Mouse (Mus musculus) brain, embryonic 18.5 days (tissue): Measurements from ENCODE around the gene Brsk2.
"Not testable (repeated sequence)": the region's sequence is repeated elsewhere in the genome, so short reads cannot be mapped to it uniquely, and the experiment has no call there.

Source experiments
- DNase-seq: peaks from one replicate; pipeline ENCODE4 v3.0.0-alpha.2; 2012; ENCODE audit warnings: low read depth, low spot score

Gene Brsk2

DNA sequence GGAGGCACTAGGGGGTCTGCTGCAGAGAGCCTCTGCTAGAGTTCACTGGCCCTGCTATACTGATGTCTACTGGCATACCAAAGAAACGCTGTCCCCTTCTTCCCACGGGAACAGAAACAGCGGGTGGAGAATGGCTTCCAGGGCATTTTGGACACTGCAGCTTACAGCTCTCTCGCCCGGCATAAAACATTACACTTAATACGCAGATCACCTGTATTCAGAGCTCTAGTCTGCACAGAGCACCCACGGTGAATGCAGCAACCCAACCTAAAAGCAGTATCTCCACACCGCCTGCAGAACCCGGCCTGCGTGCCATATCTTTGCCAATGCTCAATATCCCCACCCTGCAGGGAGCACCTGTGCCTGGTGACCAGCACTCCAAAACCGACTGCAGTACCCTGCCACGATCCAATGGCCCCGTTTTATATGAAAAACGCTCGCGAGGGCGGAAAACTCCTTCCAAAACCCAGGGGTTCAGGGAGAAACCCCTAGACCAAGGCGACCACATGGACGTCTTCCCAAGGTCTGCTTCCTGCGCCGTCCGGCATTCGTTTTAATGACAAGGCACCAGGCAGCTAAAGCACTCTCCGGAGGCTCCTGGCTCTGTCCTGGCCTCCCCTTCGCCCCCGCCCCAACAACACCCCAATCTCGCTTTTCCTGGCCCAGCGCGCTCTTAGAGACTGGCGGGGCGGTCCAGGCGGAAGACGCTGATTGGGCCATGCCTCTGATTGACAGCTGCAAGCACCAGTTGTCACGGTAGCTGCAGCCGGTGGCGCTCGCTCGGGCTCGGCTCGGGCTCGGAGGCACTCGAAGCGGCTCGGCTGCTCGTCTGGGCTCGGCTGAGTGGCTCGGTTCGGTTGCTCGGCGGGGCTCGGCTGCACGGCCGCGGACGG lies at the start of gene Brsk2:
Brsk2 (plus strand) TSS at position 846 of the 893 bp plus-strand sequence.
- DNase-seq, result peak; percentile 92

DNA sequence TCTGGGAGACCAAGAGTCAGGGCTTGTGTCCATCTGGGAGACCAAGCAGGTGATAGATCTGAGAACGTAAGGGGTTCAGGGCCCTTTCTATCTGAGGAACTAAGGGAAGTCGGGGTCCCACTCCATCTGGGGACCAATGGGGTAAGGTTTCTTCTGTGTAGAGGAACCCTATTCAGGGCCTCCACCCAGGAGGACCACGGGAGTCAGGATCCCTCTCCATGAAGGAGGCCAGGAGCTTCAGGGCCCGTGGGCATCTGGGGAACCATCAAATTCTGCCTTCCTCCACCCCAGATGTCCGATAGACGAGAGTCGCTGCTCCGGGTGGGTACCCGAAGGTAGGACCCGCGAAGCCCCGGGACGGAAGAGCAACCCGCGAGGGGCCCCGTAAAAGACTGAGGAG lies 47.7 kb upstream of the Brsk2 start:
- no peak for DNase-seq

DNA sequence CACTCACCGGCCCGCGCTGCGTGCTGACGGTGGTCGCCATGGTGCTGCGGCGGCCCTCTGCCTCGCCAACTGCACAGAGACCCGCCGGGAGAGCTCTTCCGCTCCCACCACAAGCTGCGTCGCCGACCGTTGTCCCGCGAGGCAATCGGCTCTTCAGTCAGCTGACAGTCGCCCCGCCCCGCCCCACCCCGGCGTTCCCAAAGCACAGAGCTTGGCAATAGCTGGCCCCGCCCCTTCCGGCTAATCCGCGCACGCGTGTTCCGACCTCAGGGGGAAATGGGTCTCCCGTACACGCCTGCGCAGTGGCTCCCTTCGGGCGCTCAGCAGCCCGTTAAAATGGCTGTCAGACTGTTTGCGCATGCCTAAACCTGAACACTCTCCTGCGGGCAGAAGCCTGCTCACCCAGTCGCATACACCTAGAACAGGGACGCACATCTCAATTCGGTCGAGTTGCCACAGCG lies 47.3 kb upstream of the Brsk2 start:
- DNase-seq, result peak; percentile 98

DNA sequence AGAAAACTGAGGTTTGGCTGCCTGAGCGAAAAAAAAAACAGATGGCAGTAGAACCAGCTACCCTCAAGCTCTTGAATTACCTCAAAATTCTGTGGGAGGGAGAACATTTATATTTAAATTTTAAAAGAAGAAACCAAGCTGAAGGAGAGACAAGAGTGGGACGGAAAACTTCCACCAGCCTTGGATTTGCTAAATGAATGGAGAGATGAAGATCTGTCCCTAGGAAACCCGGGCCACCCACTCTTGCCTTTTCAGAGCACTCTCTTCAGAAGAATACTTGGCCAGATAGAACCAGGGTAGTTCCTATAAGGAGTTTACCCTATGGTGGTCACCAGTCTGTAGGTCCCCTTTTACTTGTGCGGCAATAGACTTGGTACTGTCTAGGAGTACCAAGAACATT lies 46.8 kb upstream of the Brsk2 start:
- DNase-seq, result no peak

- DNase-seq, result no peak
Measured at GRCm38 (mm10) chr7:141908591-141908990, 41.0 kb upstream of the Brsk2 start.

DNA sequence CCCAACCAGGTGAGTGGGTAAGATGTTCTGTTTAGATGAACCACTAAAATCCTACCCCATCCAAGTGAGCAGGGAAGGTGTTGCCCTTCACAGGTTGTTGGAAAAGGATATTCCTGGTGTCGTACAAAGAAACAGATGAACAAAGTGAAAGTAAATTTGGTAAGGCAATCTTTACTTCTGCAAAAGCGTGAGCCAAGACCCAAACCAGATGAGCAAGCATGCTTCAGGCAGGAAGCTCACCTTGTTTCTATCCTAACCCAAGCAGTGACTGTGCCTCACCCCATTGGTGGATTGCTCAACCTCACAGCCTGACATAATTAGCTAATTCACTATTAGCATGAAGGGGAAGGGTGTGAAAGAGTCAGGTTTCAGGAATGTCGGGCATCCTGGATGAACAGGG lies 38.2 kb upstream of the Brsk2 start:
- no peak for DNase-seq

DNA sequence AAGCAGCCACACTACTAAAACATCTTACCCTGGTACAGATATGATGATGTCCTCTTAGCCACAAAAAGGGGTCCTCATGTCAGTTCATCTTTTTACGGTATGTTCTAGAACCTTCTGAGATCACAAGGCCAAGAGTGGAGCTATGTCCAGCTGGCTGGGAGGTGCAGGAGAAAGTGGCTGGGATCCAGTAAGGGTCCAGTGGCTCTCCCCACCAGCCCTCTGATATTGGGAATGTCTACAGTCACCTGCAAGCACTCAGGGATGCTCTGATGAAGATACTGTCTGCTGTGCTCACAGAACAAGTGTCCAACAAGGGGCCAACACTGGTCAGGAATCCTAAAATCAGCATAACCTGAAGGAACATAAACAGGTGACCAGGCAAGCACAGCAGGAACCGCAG lies 31.1 kb upstream of the Brsk2 start, which contains the start of gene Tollip:
Tollip (minus strand) TSS at position 101 of the 400 bp plus-strand sequence.
- no peak for DNase-seq

GRCm38 (mm10) chr7:141924121-141924520 lies 25.4 kb upstream of the Brsk2 start:
- DNase-seq, result not testable (repeated sequence)

DNA sequence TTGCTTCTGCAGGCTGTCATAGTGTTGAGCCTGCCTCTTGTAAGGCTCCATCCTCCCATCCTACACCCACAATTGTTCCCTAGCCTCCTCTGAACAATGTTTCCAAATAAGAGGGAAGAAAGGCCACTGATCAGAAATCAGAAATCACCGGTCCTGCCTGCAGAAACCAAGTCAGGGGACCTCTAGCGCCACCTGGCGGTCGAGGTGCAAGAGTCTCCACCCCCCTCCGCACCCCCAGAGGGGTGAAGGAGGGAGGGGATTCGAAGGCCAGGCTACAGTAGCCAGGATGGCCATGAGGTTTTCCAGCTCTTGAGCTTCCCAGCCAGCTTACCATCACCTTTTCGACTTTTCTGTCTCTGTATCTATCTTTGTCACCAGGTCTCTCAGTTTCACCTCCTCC lies 24.6 kb upstream of the Brsk2 start:
- DNase-seq, result no peak

DNA sequence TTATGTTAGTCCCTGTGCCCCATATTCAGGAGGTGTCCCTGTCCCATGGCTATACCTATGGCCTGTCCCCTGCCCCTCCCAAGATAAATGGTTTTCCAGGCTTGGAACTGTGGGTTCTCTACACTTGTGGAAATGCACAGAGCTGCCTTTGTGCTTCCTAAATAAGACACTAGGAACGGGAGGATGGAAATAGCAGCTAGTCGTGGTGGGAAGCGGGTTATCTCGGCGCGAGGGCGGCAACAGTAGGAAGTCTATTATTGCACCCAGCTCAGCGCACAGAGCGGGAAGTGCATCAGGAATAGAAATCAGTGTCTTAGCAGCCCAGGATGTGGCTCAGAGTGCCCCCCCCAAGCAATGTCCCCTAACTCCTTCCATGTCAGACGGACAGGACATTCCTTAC lies 20.9 kb upstream of the Brsk2 start:
- DNase-seq, result no peak

- DNase-seq, result no peak
Measured at GRCm38 (mm10) chr7:141934128-141934898, 15.2 kb upstream of the Brsk2 start.

DNA sequence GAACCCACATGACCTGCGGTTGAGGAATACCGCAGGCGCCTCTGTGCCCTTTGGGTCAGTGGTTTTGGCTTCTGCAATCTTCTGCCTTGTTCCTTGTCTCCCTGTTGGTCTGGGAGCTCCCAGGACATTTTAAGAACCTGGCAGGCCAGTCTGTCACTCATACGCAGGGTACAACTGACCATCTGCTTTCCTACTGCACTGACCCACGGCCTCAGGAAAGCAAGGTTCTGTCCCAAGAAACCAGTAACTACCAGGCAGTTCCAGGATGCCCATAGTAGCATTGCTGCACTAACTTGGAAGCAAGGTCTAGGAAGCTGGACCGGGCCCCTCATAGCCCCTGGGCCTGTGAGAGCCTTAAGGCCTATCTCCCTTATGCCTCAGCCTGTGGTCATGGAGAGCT lies 14.6 kb upstream of the Brsk2 start:
- no peak for DNase-seq

GRCm38 (mm10) chr7:141943444-141943843 lies 6.1 kb upstream of the Brsk2 start:
- no peak for DNase-seq

DNA sequence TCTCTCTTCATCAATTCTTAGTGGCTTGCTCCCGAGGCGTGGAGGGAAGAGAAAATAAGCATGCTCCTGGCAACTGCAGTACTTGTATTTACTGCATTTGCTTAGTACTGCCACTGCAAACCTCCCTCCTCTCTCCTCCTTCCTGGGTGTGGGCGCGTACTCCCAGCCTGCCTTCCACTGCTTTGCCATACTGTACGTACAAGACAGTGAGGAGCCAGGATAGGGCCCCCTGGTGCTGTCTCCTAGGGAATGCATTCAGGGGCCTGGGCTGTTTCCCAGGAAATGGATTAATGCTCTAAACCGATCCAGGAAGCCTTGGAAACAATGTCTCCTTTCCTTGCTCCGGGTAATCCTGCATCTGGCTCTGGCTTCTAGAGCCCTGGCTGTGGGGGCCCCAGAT lies 3.6 kb upstream of the Brsk2 start:
- DNase-seq, result peak; percentile 60

- no peak for DNase-seq
Measured at GRCm38 (mm10) chr7:141947512-141947911, 2.0 kb upstream of the Brsk2 start.

GRCm38 (mm10) chr7:141948045-141948444 lies 1.5 kb upstream of the Brsk2 start:
- no peak for DNase-seq

DNA sequence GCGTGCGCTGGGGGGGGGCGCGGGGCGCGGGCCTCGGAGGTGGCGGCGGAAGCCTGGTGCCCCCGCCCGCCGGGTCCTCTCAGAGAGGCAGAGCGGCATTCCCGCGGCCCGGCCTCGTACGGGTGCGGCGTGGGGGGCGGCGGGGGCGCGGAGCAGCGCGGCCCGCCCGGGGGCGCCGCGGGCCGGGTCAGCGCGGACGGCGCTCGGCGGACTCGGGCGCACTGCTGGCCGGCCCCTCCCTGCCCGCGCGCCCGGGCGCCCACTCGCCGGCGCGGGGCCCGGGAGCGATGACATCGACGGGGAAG lies 200 bp downstream of the Brsk2 start:
- no peak for DNase-seq

- DNase-seq, result no peak
Measured at GRCm38 (mm10) chr7:141950104-141951013, 808 bp downstream of the Brsk2 start.

GRCm38 (mm10) chr7:141951821-141952220 lies 2.3 kb downstream of the Brsk2 start:
- no peak for DNase-seq

GRCm38 (mm10) chr7:141952920-141953319 lies 3.4 kb downstream of the Brsk2 start:
- DNase-seq, result no peak

DNA sequence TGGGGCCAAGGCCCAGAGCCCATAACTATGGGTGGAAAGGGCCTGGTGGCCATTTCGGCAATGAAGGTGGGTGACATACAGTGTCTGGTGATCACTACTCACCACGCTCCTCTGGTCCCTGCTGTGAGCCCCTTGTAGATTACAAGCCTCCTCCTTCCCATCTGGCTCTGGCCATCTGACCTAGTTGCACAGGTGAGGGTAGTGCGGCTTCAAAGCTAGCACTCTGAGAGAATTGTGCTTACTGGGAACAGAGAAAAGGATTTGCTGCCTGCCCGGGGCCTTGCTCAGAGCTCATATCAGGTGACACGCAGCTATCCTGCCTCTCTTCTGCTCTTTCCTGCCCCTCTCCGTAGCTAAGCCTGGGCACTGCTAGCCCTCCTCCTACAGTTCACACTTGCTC lies 4.1 kb downstream of the Brsk2 start:
- DNase-seq, result no peak
